Mouse (Mus musculus) CH12.LX (cell line): ENCODE data around the gene Cep350.

ENCODE experiments used
- NELFE ChIP-seq: IDR thresholded peaks from 2 replicates; pipeline ENCODE4 v1.6.1; 2011; ENCODE audit warnings: low read depth, low read length, improper control_type of control experiment
- TCF12 ChIP-seq: IDR thresholded peaks from 2 replicates; pipeline ENCODE4 v1.6.1; 2014; ENCODE audit warnings: low read depth, mild to moderate bottlenecking, inconsistent platforms, low read length, improper control_type of control experiment
- USF2 ChIP-seq: conservative IDR thresholded peaks from 2 replicates; pipeline ENCODE4 v1.6.1; 2011; ENCODE audit warnings: low read depth, low read length, improper control_type of control experiment

DNA sequence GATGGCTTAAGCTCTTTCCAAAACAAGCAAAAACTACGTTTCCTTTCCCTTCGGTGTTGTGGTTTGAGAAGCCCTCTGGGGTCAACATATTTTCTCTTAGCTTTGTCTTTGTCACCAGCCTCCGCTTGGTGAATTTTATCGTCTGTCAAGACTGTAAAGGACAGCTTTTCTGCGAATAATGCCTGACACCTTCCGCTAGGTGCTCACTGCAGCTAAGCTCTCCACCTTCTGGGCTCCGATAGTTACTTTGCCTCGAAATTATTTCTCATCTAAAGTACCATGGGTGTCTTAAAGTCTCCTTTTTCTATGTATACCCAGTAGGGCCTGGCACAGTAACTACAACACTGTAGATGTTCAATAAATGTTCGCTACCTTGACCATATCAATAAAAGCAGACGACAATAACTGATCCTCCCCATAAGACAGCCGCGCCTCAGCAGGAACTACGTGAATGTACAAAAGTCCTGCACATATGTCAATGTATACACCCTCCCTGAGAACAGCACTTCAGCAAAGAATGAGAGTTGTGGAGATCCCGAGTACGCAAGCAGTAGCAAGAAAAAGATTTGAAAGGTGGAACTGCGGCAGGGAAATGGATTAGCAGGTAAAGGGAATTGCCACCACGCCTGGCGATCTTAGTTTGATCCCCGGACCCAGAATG lies 794 bp upstream of the Cep350 start:
- TF ChIP-seq USF2 (no peak), NELFE (no peak), TCF12 (no peak)
